Mouse (Mus musculus): ENCODE results near the gene Mapt. TPM values are rescaled to one million over a fixed set of nuclear protein-coding genes. Genes with fewer than 3 reads are reported as not detected.
A peak's percentile ranks its signal among the peaks of the same experiment; 100 is the strongest.

Gene Mapt
- 0.42 and 0.85 TPM in 2 replicates for polyA plus RNA-seq (2014; fragmentation: Nextera tagmentation; extraction: Ambion mirVana)

DNA sequence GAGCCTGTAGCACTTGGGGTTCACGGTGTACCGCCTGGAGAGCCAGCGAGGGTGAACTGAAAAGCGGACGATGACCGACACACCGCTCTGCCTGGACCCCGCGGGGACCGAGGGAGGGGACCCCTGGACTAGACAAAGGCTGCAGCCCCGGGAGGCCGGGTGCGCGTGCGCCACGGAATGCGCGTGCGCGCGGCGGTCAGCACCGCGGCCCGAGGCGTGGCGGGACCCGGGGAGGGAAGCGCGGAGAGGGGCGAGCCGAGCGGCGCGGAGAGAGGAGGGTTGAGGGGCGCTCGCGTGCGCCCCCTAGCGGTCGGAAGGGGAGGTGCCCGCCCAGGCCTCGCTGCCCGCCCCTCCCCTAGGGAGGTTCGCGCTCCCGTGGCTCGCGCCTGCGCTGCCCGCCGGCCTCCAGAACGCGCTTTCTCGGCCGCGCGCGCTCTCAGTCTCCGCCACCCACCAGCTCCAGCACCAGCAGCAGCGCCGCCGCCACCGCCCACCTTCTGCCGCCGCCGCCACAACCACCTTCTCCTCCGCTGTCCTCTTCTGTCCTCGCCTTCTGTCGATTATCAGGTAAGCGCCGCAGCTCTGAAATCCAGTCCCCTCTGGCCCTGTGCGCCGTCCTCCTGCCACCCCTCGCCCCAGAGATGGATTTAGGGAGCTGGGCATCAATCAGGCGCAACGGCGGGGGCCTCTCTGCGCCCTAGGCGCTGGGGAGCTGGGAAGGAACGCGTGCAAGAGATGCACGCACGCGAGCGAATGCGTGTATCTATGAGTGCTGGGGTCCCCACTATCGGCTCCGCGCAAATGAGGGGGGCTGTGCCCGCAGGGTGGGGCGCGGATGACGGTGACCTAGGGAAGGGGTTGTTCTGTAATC is at the start of gene Mapt:
Gene Mapt (plus strand): TSS at position 350 of the 871 bp plus-strand sequence.
- no peaks in the 10 kb centered on the region for H3K9me3 ChIP-seq (ENCODE audit: control insufficient read depth, low read length)
- WGBS = under 1% methylated on average over 69 of the region's 94 CpGs
- H3K27me3 ChIP-seq (ENCODE audit: control insufficient read depth, insufficient read depth, low read length) = peaks cover 52% of the 10 kb centered on the region
- H3K27ac ChIP-seq (replicated peaks in 1 of 2; ENCODE audit: control insufficient read depth in 1 of 2, insufficient read depth in 1 of 2, low read depth in 2 of 2, low read length in 2 of 2) = peak within 1 kb of the TSS; percentile 19 to 31; a peak in 1 of 4 replicates
- H3K4me2 ChIP-seq (ENCODE audit: low read length) = peak within 1 kb of the TSS; percentile 93
- H3K4me1 ChIP-seq (ENCODE audit: control insufficient read depth in 2 of 2, insufficient read depth in 2 of 2, low read length in 2 of 2) = peaks cover 2 to 12% of the 10 kb centered on the region in 2 experiments; a peak in 3 of 4 replicates
- peak within 1 kb of the TSS; percentile 79 for H3K9ac ChIP-seq (ENCODE audit: low read length)
- no peaks in the 10 kb centered on the region for H3K36me3 ChIP-seq (ENCODE audit: control insufficient read depth, insufficient read depth, low read length)
- peak; percentile 89 for ATAC-seq (ENCODE audit: insufficient number of reproducible peaks, insufficient read depth, low FRiP score, low read depth)
- peak within 1 kb of the TSS; percentile 72 to 78 for H3K4me3 ChIP-seq (ENCODE audit: control insufficient read depth in 1 of 2, insufficient read depth in 1 of 2, low read depth in 1 of 2, low read length in 2 of 2)

DNA sequence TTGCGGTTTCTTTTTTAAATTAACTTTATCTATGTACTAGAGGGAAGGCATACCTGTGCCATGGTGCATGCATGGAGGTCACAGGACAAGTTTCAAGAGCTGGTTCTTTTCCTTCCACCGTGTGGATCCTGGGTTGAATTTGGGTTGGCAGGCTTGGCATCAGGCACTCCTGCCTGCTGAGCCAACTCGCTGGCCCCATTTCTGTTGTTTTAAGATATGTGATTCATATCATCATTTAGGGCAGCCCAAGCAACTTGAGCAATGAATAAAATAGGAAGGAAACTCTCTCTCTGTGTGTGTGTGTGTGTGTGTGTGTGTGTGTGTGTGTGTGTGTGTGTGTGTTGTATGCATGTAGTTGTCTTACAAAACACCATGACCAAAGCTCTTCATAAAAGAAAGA is 49.0 kb upstream of the Mapt start:
- H3K27me3 ChIP-seq (ENCODE audit: control insufficient read depth, insufficient read depth, low read length) = 0 out of 2 replicates have a peak, but pooled peaks cover 3% of the 10 kb centered on the region
- 71% methylated on average over 3 of the region's 3 CpGs for WGBS
- no peaks in the 10 kb centered on the region for H3K4me1 ChIP-seq (ENCODE audit: control insufficient read depth in 2 of 2, insufficient read depth in 2 of 2, low read length in 2 of 2)
- no peak overlapping the region for H3K4me2 ChIP-seq (ENCODE audit: low read length)
- ATAC-seq (ENCODE audit: insufficient number of reproducible peaks, insufficient read depth, low FRiP score, low read depth) = no peak
- no peak overlapping the region for H3K27ac ChIP-seq (replicated peaks in 1 of 2; ENCODE audit: control insufficient read depth in 1 of 2, insufficient read depth in 1 of 2, low read depth in 2 of 2, low read length in 2 of 2)
- no peaks in the 10 kb centered on the region for H3K36me3 ChIP-seq (ENCODE audit: control insufficient read depth, insufficient read depth, low read length)
- no peak overlapping the region for H3K4me3 ChIP-seq (ENCODE audit: control insufficient read depth in 1 of 2, insufficient read depth in 1 of 2, low read depth in 1 of 2, low read length in 2 of 2)
- H3K9ac ChIP-seq (ENCODE audit: low read length) = no peak overlapping the region
- H3K9me3 ChIP-seq (ENCODE audit: control insufficient read depth, low read length) = no peaks in the 10 kb centered on the region

DNA sequence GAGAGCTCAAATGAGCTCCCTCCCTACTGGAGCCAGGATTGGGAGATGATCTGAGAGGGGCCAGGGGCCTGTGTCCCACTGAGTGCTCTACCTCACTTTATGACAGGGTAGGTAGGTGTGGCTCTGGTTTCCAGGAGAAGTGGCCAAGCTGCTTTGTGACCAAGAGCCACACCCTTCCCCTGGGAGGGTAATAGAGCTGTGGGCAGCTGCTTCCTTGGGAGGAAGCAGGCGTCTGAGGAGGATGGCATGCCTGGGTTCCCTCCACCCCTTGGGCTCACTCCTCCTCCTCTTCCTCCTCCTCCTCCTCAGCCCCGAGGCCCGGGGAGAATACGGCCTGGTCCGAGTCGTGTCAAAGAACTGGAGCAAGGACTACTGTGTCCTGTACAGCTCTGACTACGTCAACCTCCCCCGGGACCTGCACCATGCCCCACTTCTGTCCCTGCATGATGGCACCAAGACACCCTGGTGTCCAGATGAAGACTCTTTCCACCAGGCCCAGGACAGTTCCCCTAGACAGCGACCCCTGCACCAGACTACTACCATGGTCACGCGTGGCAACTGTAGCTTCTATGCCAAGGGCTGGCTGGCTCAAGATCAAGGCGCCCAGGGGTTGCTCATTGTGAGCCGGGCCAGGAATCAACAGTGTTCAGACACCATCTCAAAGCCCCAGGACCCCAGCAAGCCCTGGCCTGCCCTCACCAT is 44.9 kb upstream of the Mapt start, which contains the start of gene Sppl2c:
Gene Sppl2c (plus strand): TSS at position 193 of the 702 bp plus-strand sequence.
- no peaks in the 10 kb centered on the region for H3K4me1 ChIP-seq (ENCODE audit: control insufficient read depth in 2 of 2, insufficient read depth in 2 of 2, low read length in 2 of 2)
- H3K9me3 ChIP-seq (ENCODE audit: control insufficient read depth, low read length) = no peaks in the 10 kb centered on the region
- H3K4me2 ChIP-seq (ENCODE audit: low read length) = no peak within 1 kb of the TSS
- H3K9ac ChIP-seq (ENCODE audit: low read length) = no peak within 1 kb of the TSS
- H3K27me3 ChIP-seq (ENCODE audit: control insufficient read depth, insufficient read depth, low read length) = 0 out of 2 replicates have a peak, but pooled peaks cover 3% of the 10 kb centered on the region
- H3K36me3 ChIP-seq (ENCODE audit: control insufficient read depth, insufficient read depth, low read length) = no peaks in the 10 kb centered on the region
- no peak within 1 kb of the TSS for H3K4me3 ChIP-seq (ENCODE audit: control insufficient read depth in 1 of 2, insufficient read depth in 1 of 2, low read depth in 1 of 2, low read length in 2 of 2)
- WGBS = 82% methylated on average over 13 of the region's 13 CpGs
- no peak for ATAC-seq (ENCODE audit: insufficient number of reproducible peaks, insufficient read depth, low FRiP score, low read depth)
- H3K27ac ChIP-seq (replicated peaks in 1 of 2; ENCODE audit: control insufficient read depth in 1 of 2, insufficient read depth in 1 of 2, low read depth in 2 of 2, low read length in 2 of 2) = no peak within 1 kb of the TSS

DNA sequence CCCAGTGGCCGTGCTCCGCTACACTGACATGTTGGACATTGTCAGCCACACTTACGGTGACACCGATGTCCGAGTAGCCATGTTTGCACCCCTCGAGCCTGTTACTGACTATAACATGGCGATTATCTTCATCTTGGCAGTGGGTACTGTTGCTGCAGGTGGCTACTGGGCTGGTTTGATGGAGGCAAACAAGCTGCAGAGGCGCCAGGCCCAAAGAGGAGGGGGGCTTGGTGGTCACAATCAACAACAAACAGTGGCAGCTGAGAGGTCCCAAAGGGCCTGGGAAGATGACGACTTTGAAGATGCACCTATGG is 44.4 kb upstream of the Mapt start:
- ATAC-seq (ENCODE audit: insufficient number of reproducible peaks, insufficient read depth, low FRiP score, low read depth) = no peak
- no peak overlapping the region for H3K4me2 ChIP-seq (ENCODE audit: low read length)
- H3K4me1 ChIP-seq (ENCODE audit: control insufficient read depth in 2 of 2, insufficient read depth in 2 of 2, low read length in 2 of 2) = no peaks in the 10 kb centered on the region
- no peak overlapping the region for H3K27ac ChIP-seq (replicated peaks in 1 of 2; ENCODE audit: control insufficient read depth in 1 of 2, insufficient read depth in 1 of 2, low read depth in 2 of 2, low read length in 2 of 2)
- no peaks in the 10 kb centered on the region for H3K9me3 ChIP-seq (ENCODE audit: control insufficient read depth, low read length)
- H3K9ac ChIP-seq (ENCODE audit: low read length) = no peak overlapping the region
- no peak overlapping the region for H3K4me3 ChIP-seq (ENCODE audit: control insufficient read depth in 1 of 2, insufficient read depth in 1 of 2, low read depth in 1 of 2, low read length in 2 of 2)
- H3K27me3 ChIP-seq (ENCODE audit: control insufficient read depth, insufficient read depth, low read length) = 0 out of 2 replicates have a peak, but pooled peaks cover 3% of the 10 kb centered on the region
- no peaks in the 10 kb centered on the region for H3K36me3 ChIP-seq (ENCODE audit: control insufficient read depth, insufficient read depth, low read length)
- WGBS = 83% methylated on average over 9 of the region's 9 CpGs

DNA sequence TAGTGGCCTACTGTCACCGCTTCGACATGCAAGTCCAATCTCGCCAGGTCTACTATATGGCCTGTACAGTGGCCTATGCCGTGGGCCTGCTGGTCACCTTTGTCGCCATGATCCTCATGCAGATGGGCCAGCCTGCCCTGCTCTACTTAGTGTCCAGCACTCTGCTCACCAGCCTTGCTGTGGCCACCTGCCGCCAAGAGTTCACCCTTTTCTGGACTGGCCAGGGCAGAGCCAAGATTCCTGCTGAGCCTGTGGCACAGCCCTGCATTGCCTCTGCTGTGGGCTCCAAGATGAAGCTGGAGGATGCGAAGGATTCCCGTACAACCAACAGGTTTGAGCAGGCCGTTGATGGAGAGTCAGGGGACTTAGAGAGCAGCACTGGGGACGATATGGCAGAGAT is 43.4 kb upstream of the Mapt start:
- WGBS = 85% methylated on average over 10 of the region's 10 CpGs

DNA sequence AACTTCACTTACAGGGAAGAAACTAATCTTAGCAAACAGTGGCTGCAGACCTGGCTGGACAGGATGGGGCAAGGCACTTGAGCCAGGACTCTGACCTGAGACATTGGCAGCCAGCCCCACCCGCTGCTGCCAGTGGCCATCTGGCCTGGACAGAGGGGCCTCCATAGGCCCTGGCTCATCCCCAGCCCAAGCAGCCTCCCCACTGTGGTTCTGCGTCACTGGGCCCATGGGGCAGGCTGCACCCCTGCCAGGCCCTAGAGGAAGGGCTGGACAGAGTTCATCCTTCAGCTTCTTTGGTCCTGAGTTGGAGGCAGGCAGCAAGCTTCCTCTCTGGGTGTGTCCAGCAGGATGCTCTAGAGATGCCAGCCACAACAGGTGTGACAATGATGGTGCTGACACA is 41.2 kb upstream of the Mapt start:
- H3K27me3 ChIP-seq (ENCODE audit: control insufficient read depth, insufficient read depth, low read length) = no peaks in the 10 kb centered on the region
- H3K36me3 ChIP-seq (ENCODE audit: control insufficient read depth, insufficient read depth, low read length) = no peaks in the 10 kb centered on the region
- H3K9ac ChIP-seq (ENCODE audit: low read length) = no peak overlapping the region
- H3K4me1 ChIP-seq (ENCODE audit: control insufficient read depth in 2 of 2, insufficient read depth in 2 of 2, low read length in 2 of 2) = no peaks in the 10 kb centered on the region
- H3K4me3 ChIP-seq (ENCODE audit: control insufficient read depth in 1 of 2, insufficient read depth in 1 of 2, low read depth in 1 of 2, low read length in 2 of 2) = no peak overlapping the region
- no peaks in the 10 kb centered on the region for H3K9me3 ChIP-seq (ENCODE audit: control insufficient read depth, low read length)
- 68% methylated on average over 2 of the region's 2 CpGs for WGBS
- no peak overlapping the region for H3K27ac ChIP-seq (replicated peaks in 1 of 2; ENCODE audit: control insufficient read depth in 1 of 2, insufficient read depth in 1 of 2, low read depth in 2 of 2, low read length in 2 of 2)
- ATAC-seq (ENCODE audit: insufficient number of reproducible peaks, insufficient read depth, low FRiP score, low read depth) = no peak
- H3K4me2 ChIP-seq (ENCODE audit: low read length) = no peak overlapping the region

More for the DNA sequence above, 43.4 kb upstream of the Mapt start:
- no peaks in the 10 kb centered on the region for H3K4me1 ChIP-seq (ENCODE audit: control insufficient read depth in 2 of 2, insufficient read depth in 2 of 2, low read length in 2 of 2)
- no peaks in the 10 kb centered on the region for H3K9me3 ChIP-seq (ENCODE audit: control insufficient read depth, low read length)
- no peaks in the 10 kb centered on the region for H3K36me3 ChIP-seq (ENCODE audit: control insufficient read depth, insufficient read depth, low read length)
- H3K9ac ChIP-seq (ENCODE audit: low read length) = no peak overlapping the region
- H3K27ac ChIP-seq (replicated peaks in 1 of 2; ENCODE audit: control insufficient read depth in 1 of 2, insufficient read depth in 1 of 2, low read depth in 2 of 2, low read length in 2 of 2) = no peak overlapping the region
- no peak for ATAC-seq (ENCODE audit: insufficient number of reproducible peaks, insufficient read depth, low FRiP score, low read depth)
- 0 out of 2 replicates have a peak, but pooled peaks cover 3% of the 10 kb centered on the region for H3K27me3 ChIP-seq (ENCODE audit: control insufficient read depth, insufficient read depth, low read length)
- no peak overlapping the region for H3K4me2 ChIP-seq (ENCODE audit: low read length)
- H3K4me3 ChIP-seq (ENCODE audit: control insufficient read depth in 1 of 2, insufficient read depth in 1 of 2, low read depth in 1 of 2, low read length in 2 of 2) = no peak overlapping the region

DNA sequence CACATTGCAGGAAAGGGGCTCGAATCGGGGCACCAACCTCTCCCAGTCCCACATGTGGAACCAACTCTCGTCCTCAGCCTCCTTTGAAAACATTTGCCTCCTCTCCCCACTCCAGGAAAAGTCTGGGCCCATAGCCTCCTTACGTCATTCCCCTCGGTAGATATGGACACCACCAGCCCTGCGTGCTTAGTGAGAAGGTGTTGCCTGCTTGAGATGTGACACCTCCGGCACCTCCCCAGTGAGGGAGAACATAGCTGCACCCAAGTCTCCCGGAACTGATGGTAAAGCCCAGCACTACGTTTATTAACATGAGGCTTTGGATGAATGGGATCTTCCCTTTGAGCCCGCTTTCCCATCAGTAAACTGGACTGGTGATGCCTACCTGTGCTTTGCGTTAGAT is 35.8 kb upstream of the Mapt start:
- H3K36me3 ChIP-seq (ENCODE audit: control insufficient read depth, insufficient read depth, low read length) = no peaks in the 10 kb centered on the region
- peaks cover 13% of the 10 kb centered on the region for H3K27me3 ChIP-seq (ENCODE audit: control insufficient read depth, insufficient read depth, low read length)
- ATAC-seq (ENCODE audit: insufficient number of reproducible peaks, insufficient read depth, low FRiP score, low read depth) = no peak
- H3K4me3 ChIP-seq (ENCODE audit: control insufficient read depth in 1 of 2, insufficient read depth in 1 of 2, low read depth in 1 of 2, low read length in 2 of 2) = no peak overlapping the region
- H3K27ac ChIP-seq (replicated peaks in 1 of 2; ENCODE audit: control insufficient read depth in 1 of 2, insufficient read depth in 1 of 2, low read depth in 2 of 2, low read length in 2 of 2) = no peak overlapping the region
- H3K4me2 ChIP-seq (ENCODE audit: low read length) = no peak overlapping the region
- no peaks in the 10 kb centered on the region for H3K9me3 ChIP-seq (ENCODE audit: control insufficient read depth, low read length)
- H3K9ac ChIP-seq (ENCODE audit: low read length) = no peak overlapping the region
- H3K4me1 ChIP-seq (ENCODE audit: control insufficient read depth in 2 of 2, insufficient read depth in 2 of 2, low read length in 2 of 2) = no peaks in the 10 kb centered on the region
- WGBS = 58% methylated on average over 11 of the region's 11 CpGs

All from heart, embryonic 14.5 days (tissue).